Mouse (Mus musculus): ENCODE data around the gene Icosl. TPM values are rescaled to one million over a fixed set of nuclear protein-coding genes. Genes with fewer than 3 reads are reported as not detected.

Gene Icosl
- polyA plus RNA-seq, 1 experiment from 2014 or later = 3.0 TPM

- H3K36me3 ChIP-seq = no peaks in the 10 kb centered on the region
- H3K4me2 ChIP-seq = no peak overlapping the region
- ATAC-seq (ENCODE audit: insufficient number of reproducible peaks, insufficient read depth, low FRiP score, low TSS enrichment, low read depth) = no peak
- 77% methylated on average over 9 of the region's 9 CpGs for WGBS
- H3K27ac ChIP-seq = no peak overlapping the region
- H3K4me1 ChIP-seq (replicated peaks) = no peaks in the 10 kb centered on the region
- no peak overlapping the region for H3K4me3 ChIP-seq (replicated peaks)
- 0 out of 2 replicates have a peak, but pooled peaks cover 8% of the 10 kb centered on the region for H3K9me3 ChIP-seq
- H3K27me3 ChIP-seq = no peaks in the 10 kb centered on the region
- no peak overlapping the region for H3K9ac ChIP-seq (replicated peaks)
Measured at GRCm38 (mm10) chr10:78077862-78078261, 8.8 kb downstream of the Icosl start.

GRCm38 (mm10) chr10:78078276-78078675, 9.2 kb downstream of the Icosl start:
- H3K36me3 ChIP-seq = no peaks in the 10 kb centered on the region
- no peak overlapping the region for H3K27ac ChIP-seq
- no peak overlapping the region for H3K9ac ChIP-seq (replicated peaks)
- H3K27me3 ChIP-seq = no peaks in the 10 kb centered on the region
- no peaks in the 10 kb centered on the region for H3K4me1 ChIP-seq (replicated peaks)
- no peak for ATAC-seq (ENCODE audit: insufficient number of reproducible peaks, insufficient read depth, low FRiP score, low TSS enrichment, low read depth)
- H3K4me3 ChIP-seq (replicated peaks) = no peak overlapping the region
- 0 out of 2 replicates have a peak, but pooled peaks cover 8% of the 10 kb centered on the region for H3K9me3 ChIP-seq
- no peak overlapping the region for H3K4me2 ChIP-seq
- WGBS = 82% methylated on average over 5 of the region's 5 CpGs

DNA sequence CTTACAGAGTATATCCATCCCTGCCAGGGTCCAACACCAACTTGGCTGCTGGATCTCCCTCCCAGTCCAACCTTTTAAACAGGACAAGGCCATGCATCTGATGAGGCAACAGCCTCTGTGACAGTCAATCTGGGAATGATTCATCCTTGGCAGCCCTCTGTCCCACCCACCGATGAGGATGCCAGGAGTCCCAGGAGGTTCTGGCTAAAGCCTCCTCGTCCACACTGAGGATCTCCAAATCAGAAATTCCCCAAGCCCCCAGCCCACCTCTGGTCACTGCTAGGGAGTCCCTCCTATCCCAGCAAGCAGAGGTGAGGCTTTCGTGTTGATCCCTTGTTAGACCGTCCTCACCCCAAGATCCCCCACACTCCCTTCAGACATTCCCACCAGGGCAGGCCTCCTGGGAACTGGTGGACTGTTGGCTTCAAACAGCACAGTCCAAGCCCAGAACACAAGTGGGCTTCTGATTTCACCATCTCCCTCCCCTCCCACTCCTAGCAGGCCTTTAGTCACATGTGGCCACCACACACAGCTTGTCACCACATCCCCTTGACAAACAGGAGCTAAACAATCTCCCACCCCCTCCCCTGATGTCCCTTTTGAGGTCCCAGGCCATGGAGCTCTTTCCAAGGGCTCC, 11.0 kb downstream of the Icosl start:
- no peaks in the 10 kb centered on the region for H3K4me1 ChIP-seq (replicated peaks)
- no peak overlapping the region for H3K27ac ChIP-seq
- H3K4me2 ChIP-seq = no peak overlapping the region
- H3K36me3 ChIP-seq = no peaks in the 10 kb centered on the region
- ATAC-seq (ENCODE audit: insufficient number of reproducible peaks, insufficient read depth, low FRiP score, low TSS enrichment, low read depth) = no peak
- H3K27me3 ChIP-seq = no peaks in the 10 kb centered on the region
- no peak overlapping the region for H3K4me3 ChIP-seq (replicated peaks)
- H3K9me3 ChIP-seq = 0 out of 2 replicates have a peak, but pooled peaks cover 8% of the 10 kb centered on the region
- H3K9ac ChIP-seq (replicated peaks) = no peak overlapping the region
- 70% methylated on average over 4 of the region's 4 CpGs for WGBS

GRCm38 (mm10) chr10:78084073-78084472, 15.0 kb downstream of the Icosl start:
- Histone ChIP-seq H3K27me3 (no peaks in the 10 kb centered on the region), H3K36me3 (no peaks in the 10 kb centered on the region), H3K9ac (replicated peaks) (no peak overlapping the region), H3K27ac (no peak overlapping the region), H3K4me1 (replicated peaks) (no peaks in the 10 kb centered on the region), H3K4me3 (replicated peaks) (no peak overlapping the region), H3K9me3 (no peaks in the 10 kb centered on the region), H3K4me2 (no peak overlapping the region)
- ATAC-seq (ENCODE audit: insufficient number of reproducible peaks, insufficient read depth, low FRiP score, low TSS enrichment, low read depth) = no peak
- 70% methylated on average over 1 of the region's 1 CpGs for WGBS

DNA sequence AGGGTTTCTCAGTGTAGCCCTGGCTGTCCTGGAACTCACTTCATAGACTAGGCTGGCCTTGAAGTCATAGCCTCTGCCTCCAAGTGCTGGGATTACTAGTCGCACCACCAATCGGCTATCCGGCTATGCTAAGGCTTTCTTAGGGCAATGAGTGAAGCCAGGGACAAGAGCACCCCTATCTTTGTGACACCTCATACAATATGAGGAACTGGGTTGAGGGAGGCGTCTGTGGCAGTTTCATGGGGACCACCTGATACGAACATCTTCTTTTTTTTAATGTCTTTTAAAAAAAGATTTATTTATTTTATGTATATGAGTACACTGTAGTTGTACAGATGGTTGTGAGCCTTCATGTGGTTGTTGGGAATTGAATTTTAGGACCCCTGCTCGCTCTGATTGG, 16.6 kb downstream of the Icosl start:
- WGBS = 96% methylated on average over 6 of the region's 6 CpGs
- H3K4me3 ChIP-seq (replicated peaks) = no peak overlapping the region
- no peaks in the 10 kb centered on the region for H3K9me3 ChIP-seq
- ATAC-seq (ENCODE audit: insufficient number of reproducible peaks, insufficient read depth, low FRiP score, low TSS enrichment, low read depth) = no peak
- no peaks in the 10 kb centered on the region for H3K36me3 ChIP-seq
- no peak overlapping the region for H3K9ac ChIP-seq (replicated peaks)
- H3K4me2 ChIP-seq = no peak overlapping the region
- H3K4me1 ChIP-seq (replicated peaks) = no peaks in the 10 kb centered on the region
- no peaks in the 10 kb centered on the region for H3K27me3 ChIP-seq
- H3K27ac ChIP-seq = no peak overlapping the region

DNA sequence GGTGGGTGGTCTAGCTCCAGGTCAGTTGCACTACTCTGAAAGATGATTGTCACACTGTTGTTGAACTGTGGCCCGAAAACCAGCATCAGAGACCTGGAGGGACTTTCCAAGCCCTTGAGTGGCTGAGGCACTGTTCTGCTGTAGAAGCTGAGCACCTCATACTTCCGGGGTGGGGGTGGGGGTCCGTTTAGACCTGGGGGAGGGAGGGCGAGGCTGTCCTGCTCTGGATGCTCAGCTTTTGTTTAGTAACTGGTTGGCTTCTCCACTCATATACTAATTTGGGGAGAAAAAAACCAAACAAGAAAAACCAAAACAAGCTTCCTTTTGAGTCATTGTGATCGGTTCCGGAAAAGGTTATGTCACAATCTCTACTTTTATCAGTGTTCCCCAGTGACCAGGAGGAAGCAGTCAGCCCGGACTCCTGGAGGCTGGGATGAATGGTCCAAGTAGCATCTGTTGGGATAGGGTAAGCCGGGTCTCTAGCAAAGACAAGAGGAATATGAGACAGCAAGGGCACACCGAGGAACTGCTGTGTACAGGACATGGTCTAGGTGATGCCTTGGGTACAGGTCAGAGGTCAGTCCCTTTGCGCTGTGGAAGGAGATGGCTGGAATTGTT, 17.5 kb downstream of the Icosl start:
- ATAC-seq (ENCODE audit: insufficient number of reproducible peaks, insufficient read depth, low FRiP score, low TSS enrichment, low read depth) = no peak
- H3K9me3 ChIP-seq = no peaks in the 10 kb centered on the region
- H3K9ac ChIP-seq (replicated peaks) = no peak overlapping the region
- H3K4me2 ChIP-seq = no peak overlapping the region
- H3K27ac ChIP-seq = no peak overlapping the region
- no peak overlapping the region for H3K4me3 ChIP-seq (replicated peaks)
- no peaks in the 10 kb centered on the region for H3K36me3 ChIP-seq
- no peaks in the 10 kb centered on the region for H3K4me1 ChIP-seq (replicated peaks)
- no peaks in the 10 kb centered on the region for H3K27me3 ChIP-seq
- 85% methylated on average over 10 of the region's 10 CpGs for WGBS

GRCm38 (mm10) chr10:78087101-78087511, 18.0 kb downstream of the Icosl start:
- no peak overlapping the region for H3K4me2 ChIP-seq
- no peaks in the 10 kb centered on the region for H3K27me3 ChIP-seq
- H3K4me1 ChIP-seq (replicated peaks) = no peaks in the 10 kb centered on the region
- H3K36me3 ChIP-seq = no peaks in the 10 kb centered on the region
- H3K27ac ChIP-seq = no peak overlapping the region
- 91% methylated on average over 6 of the region's 6 CpGs for WGBS
- no peak overlapping the region for H3K9ac ChIP-seq (replicated peaks)
- H3K9me3 ChIP-seq = no peaks in the 10 kb centered on the region
- no peak overlapping the region for H3K4me3 ChIP-seq (replicated peaks)
- no peak for ATAC-seq (ENCODE audit: insufficient number of reproducible peaks, insufficient read depth, low FRiP score, low TSS enrichment, low read depth)

- H3K4me3 ChIP-seq (replicated peaks) = no peak overlapping the region
- no peak for ATAC-seq (ENCODE audit: insufficient number of reproducible peaks, insufficient read depth, low FRiP score, low TSS enrichment, low read depth)
- no peak overlapping the region for H3K4me2 ChIP-seq
- H3K27ac ChIP-seq = no peak overlapping the region
- no peak overlapping the region for H3K9ac ChIP-seq (replicated peaks)
- no peaks in the 10 kb centered on the region for H3K9me3 ChIP-seq
- WGBS = 55% methylated on average over 6 of the region's 6 CpGs
- H3K27me3 ChIP-seq = no peaks in the 10 kb centered on the region
- no peaks in the 10 kb centered on the region for H3K4me1 ChIP-seq (replicated peaks)
- H3K36me3 ChIP-seq = no peaks in the 10 kb centered on the region
Measured at GRCm38 (mm10) chr10:78090246-78090645, 21.1 kb downstream of the Icosl start.

DNA sequence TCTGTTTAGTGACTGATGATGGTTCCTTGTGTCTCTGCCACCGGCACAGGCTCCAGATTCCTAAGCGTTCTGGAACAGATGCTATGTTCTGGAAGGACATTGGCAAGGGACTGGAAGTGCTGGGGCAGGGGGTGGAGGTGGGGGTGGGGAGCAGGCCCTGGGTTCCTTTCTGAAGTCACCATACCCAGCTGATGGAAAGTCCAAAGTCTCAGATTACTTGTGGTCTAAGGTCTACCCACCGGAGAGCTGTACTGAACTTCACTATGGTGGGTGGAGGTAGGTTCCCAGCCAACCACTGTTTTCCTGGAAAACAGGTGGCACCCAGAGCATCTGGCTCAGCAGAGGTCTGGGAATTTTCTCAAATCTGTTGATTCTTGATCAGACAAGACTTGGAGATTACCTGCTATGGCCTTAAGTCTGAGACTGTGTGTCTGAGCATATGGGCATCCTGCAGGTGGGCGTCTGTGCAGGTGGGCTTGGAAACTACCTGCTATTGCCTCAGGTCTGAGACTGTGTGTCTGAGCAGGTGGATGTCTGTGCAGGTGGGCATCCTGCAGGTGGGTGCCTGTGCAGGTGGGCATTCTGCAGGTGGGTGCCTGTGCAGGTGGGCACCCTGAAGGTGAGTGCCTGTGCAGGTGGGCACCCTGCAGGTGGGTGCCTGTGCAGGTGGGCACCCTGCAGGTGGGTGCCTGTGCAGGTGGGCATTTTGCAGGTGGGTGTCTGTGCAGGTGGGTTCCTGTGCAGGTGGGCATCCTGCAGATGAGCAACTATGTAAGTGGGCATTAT, 21.8 kb downstream of the Icosl start:
- 84% methylated on average over 4 of the region's 4 CpGs for WGBS
- no peak for ATAC-seq (ENCODE audit: insufficient number of reproducible peaks, insufficient read depth, low FRiP score, low TSS enrichment, low read depth)
- H3K27ac ChIP-seq = no peak overlapping the region

DNA sequence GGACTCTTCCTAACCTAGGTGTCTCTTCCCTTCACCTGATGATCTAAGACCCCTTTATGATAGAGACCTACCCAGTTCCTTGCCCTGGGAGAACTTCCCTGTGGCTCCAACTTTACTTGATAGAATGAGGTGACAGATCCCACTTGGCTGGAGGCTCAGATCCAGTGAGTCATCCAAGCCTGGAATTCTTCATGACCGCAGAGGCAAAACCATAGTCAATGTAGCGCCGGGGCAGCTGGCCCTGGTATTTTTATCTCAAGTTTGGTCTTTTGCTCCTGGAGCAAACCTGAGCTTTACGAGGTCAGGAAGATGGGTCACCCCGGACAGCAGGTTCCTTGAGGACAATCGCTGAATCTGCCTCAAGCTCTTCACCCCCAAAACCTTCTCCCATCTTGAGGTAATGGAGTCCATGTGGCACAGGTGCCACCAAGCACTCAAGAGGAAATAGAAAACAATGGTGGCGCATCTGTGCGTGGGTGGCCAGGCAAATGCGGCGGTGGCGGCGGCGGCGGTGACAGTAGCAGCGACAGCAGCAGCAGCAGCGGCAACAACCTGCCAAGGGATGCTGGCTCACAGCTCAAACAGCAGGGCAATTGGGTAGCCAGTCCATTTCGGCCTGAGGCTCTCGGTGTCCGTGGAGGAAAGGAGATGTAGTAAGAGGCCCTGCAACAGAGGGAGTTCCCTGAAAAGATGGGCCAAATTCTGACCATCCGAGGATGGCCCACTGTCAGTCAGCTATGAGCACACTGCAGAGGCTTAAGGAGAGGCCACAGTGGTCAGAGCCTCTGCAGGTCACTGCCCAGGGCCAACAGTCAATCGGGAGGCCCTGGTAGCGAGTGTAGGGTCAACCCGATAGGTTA, 23.0 kb downstream of the Icosl start:
- no peaks in the 10 kb centered on the region for H3K27me3 ChIP-seq
- no peak for ATAC-seq (ENCODE audit: insufficient number of reproducible peaks, insufficient read depth, low FRiP score, low TSS enrichment, low read depth)

More for the DNA sequence above, 21.8 kb downstream of the Icosl start:
- no peaks in the 10 kb centered on the region for H3K4me1 ChIP-seq (replicated peaks)
- H3K36me3 ChIP-seq = no peaks in the 10 kb centered on the region
- H3K27me3 ChIP-seq = no peaks in the 10 kb centered on the region
- no peak overlapping the region for H3K4me2 ChIP-seq
- no peaks in the 10 kb centered on the region for H3K9me3 ChIP-seq
- no peak overlapping the region for H3K4me3 ChIP-seq (replicated peaks)
- no peak overlapping the region for H3K9ac ChIP-seq (replicated peaks)

GRCm38 (mm10) chr10:78092725-78093029, 23.6 kb downstream of the Icosl start:
- ATAC-seq (ENCODE audit: insufficient number of reproducible peaks, insufficient read depth, low FRiP score, low TSS enrichment, low read depth) = no peak
- no peak overlapping the region for H3K4me3 ChIP-seq (replicated peaks)
- H3K4me2 ChIP-seq = no peak overlapping the region
- no peaks in the 10 kb centered on the region for H3K4me1 ChIP-seq (replicated peaks)
- no peaks in the 10 kb centered on the region for H3K27me3 ChIP-seq
- H3K9ac ChIP-seq (replicated peaks) = no peak overlapping the region
- no peaks in the 10 kb centered on the region for H3K36me3 ChIP-seq
- WGBS = 87% methylated on average over 13 of the region's 13 CpGs
- H3K27ac ChIP-seq = no peak overlapping the region
- H3K9me3 ChIP-seq = no peaks in the 10 kb centered on the region

More for the DNA sequence above, 23.0 kb downstream of the Icosl start:
- Histone ChIP-seq H3K9ac (replicated peaks) (no peak overlapping the region), H3K4me1 (replicated peaks) (no peaks in the 10 kb centered on the region), H3K4me2 (no peak overlapping the region), H3K9me3 (no peaks in the 10 kb centered on the region), H3K4me3 (replicated peaks) (no peak overlapping the region), H3K36me3 (no peaks in the 10 kb centered on the region), H3K27ac (no peak overlapping the region)
- WGBS = 90% methylated on average over 23 of the region's 23 CpGs

Data from limb, embryonic 12.5 days (tissue).